In the genomic region with DNA sequence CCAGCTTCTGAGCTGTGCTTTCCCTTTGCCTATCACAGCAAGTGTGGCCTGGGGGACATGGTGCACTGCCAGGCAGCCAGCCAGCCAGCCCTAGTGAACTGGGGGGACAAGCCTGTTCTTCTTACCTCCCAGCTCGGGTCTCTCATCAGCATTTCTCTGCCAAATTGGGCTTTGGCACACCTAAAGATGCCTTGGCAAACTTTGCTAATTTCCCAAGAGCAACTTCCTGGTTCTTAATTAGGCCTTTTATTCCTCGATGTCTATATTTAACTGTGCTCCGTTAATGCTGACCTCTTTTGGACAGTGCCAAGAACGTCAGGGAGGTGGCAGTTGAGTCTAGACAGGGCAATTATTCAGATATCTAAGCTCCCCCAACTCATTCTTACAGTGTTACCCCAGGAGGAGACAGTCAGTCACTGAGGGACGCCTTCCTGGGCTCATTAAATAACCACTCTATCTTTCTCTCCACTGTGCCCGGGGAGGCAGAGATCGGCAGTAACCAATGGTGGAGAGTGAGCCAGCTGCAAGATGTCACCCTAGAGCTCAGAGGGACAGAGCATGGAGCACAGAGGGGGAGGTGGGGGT, we compare ENCODE assay signal across 7 mouse cellular contexts.
DNase-seq lines count a peak whose midpoint lies in the region.

No protein-coding gene starts in this region.

- intact Hi-C loops in left cerebral cortex, postnatal 14 days (cut with DNase I) = no loop called here
- intact Hi-C loops in gastrocnemius, postnatal 36 days (cut with DNase I) = no loop called here

- DNase-seq in kidney, postnatal 10 days = peak; percentile 18
- no peak for DNase-seq in kidney, adult 8-10 months
- DNase-seq in cerebellum, postnatal 10 days = peak; percentile 45 to 65
- DNase-seq in heart, adult 8-10 months (ENCODE audit: low spot score) = peak; percentile 25
- peak; percentile 14 to 32 for DNase-seq in left cerebral cortex, postnatal 14 days (ENCODE audit: low spot score in 2 of 2)
- no peak for DNase-seq in gastrocnemius, postnatal 36 days
- no peak for DNase-seq in liver

Comparison
In these comparisons a context has a peak if more than half of its experiments do, and no peak if none do; other contexts are left out.
1. DNase-seq: peak in kidney, postnatal 10 days (single experiment), cerebellum, postnatal 10 days (2 of 2), heart, adult 8-10 months (single experiment) and left cerebral cortex, postnatal 14 days (2 of 2); none in kidney, adult 8-10 months (0 of 2), gastrocnemius, postnatal 36 days (0 of 2) and liver (single experiment).